Mouse (Mus musculus) cortical plate, adult 2 months (tissue): ENCODE results near the gene Prrt4. TPM values are rescaled to one million over a fixed set of nuclear protein-coding genes. Genes with fewer than 3 reads are reported as not detected.

Experiments
- H3K27ac ChIP-seq: fragments of 200-500 bp; 2 replicates; pipeline ENCODE4 v1.5.1; 2012; ENCODE audit warnings: low read length, control low read depth, inconsistent platforms; ENCODE audit not compliant: insufficient read depth
- H3K4me1 ChIP-seq: fragments of 200-500 bp; 2 replicates; pipeline ENCODE4 v1.6.1; 2011; ENCODE audit warnings: low read length; ENCODE audit not compliant: control insufficient read depth, insufficient read depth
- H3K4me3 ChIP-seq: fragments of 200-500 bp; 2 replicates; pipeline ENCODE4 v1.5.1; 2011; ENCODE audit warnings: mild to moderate bottlenecking, low read length, control low read depth; ENCODE audit not compliant: insufficient read depth
- CTCF ChIP-seq: fragments of 200-500 bp; IDR thresholded peaks from 2 replicates; pipeline ENCODE4 v1.5.1; 2011; ENCODE audit warnings: mild to moderate bottlenecking, control low read depth, low read length; ENCODE audit not compliant: insufficient read depth; ENCODE audit errors: extremely low read depth
- POLR2A ChIP-seq: fragments of 200-500 bp; IDR thresholded peaks from 2 replicates; pipeline ENCODE4 v1.6.1; 2011; ENCODE audit warnings: mild to moderate bottlenecking, low read length, control low read depth; ENCODE audit not compliant: insufficient read depth; ENCODE audit errors: extremely low read depth
- polyA plus RNA-seq: library from polyadenylated mRNA; depleted of rRNA; stranded (reverse); fragments of >200 nt; gene quantifications from 2 replicates; pipeline ENCODE4 v1.2.3, GENCODE M21; 2012

Prrt4 gene
- polyA plus RNA-seq, 1 experiment: 3.2 TPM

GRCm38 (mm10) chr6:29177901-29178879 is 1.2 kb downstream of the Prrt4 start:
- peak overlapping the region; percentile 32 for H3K4me3 ChIP-seq
- H3K4me1 ChIP-seq: no peaks in the 10 kb centered on the region
- H3K27ac ChIP-seq: no peak overlapping the region
- no peak for TF ChIP-seq POLR2A
- no peak for TF ChIP-seq CTCF

DNA sequence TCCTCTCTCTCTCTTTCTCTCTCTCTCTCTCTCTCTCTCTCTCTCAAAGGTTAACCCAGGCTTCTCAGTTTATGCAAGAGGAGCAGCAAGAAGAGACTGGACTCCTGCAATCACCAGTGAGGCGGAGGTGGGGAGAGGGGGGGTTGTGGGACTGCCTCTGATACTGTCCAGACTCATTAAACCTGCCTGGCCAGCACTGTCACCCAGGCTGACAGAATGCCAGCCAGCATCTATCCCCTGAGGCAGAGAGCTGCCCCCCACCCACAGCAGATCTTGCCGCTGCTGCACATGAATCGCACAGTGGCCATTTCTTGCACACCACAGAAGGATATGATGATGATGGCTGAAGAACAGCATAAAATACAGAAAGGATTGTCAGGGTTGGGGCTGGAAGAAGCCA is 4.3 kb downstream of the Prrt4 start:
- H3K27ac ChIP-seq: no peak overlapping the region
- TF ChIP-seq POLR2A: no peak
- H3K4me3 ChIP-seq: no peak overlapping the region
- H3K4me1 ChIP-seq: no peaks in the 10 kb centered on the region

GRCm38 (mm10) chr6:29174368-29174767 is 5.0 kb downstream of the Prrt4 start:
- Histone ChIP-seq H3K4me1 (no peaks in the 10 kb centered on the region), H3K4me3 (no peak overlapping the region), H3K27ac (no peak overlapping the region)
- TF ChIP-seq CTCF (no peak), POLR2A (no peak)

GRCm38 (mm10) chr6:29170952-29171388 is 8.4 kb downstream of the Prrt4 start:
- TF ChIP-seq CTCF: peak; percentile 49; the same call in 1 of the 2 replicates
- TF ChIP-seq POLR2A: no peak
- H3K27ac ChIP-seq: no peak overlapping the region
- no peaks in the 10 kb centered on the region; the same call in 1 of the 2 replicates for H3K4me1 ChIP-seq
- peak overlapping the region; percentile 33 for H3K4me3 ChIP-seq

GRCm38 (mm10) chr6:29170063-29170921 is 9.1 kb downstream of the Prrt4 start:
- Histone ChIP-seq H3K4me1 (no peaks in the 10 kb centered on the region; the same call in 1 of the 2 replicates), H3K4me3 (peak overlapping the region; percentile 33), H3K27ac (no peak overlapping the region)
- no peak for TF ChIP-seq CTCF
- TF ChIP-seq POLR2A: no peak

- TF ChIP-seq POLR2A (no peak), CTCF (no peak)
- peak overlapping the region; percentile 33; the same call in 1 of the 2 replicates for H3K4me3 ChIP-seq
- no peaks in the 10 kb centered on the region; the same call in 1 of the 2 replicates for H3K4me1 ChIP-seq
- no peak overlapping the region for H3K27ac ChIP-seq
Measured at GRCm38 (mm10) chr6:29169675-29170062, 9.7 kb downstream of the Prrt4 start.

DNA sequence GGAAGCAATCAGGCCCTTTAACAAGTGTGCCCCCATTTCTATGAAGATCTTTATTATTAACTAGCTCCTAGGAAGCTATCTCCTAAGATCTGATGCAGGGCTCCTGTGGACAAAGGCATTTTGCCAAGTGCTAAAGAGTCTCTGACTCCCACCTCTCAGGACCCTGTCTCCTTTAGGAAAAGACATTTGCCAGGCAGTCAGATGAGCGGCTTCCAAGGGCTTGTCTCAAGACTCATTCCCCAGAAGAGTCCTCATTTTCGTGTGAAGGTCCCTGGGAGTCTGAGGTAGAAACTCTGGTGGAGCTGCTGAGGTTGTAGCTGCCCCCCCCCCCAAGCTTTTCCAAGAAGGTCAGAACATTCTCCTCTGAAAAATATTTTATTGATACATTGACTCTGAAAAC is 10.5 kb downstream of the Prrt4 start:
- Histone ChIP-seq H3K4me3 (no peak overlapping the region), H3K4me1 (no peaks in the 10 kb centered on the region; the same call in 1 of the 2 replicates), H3K27ac (no peak overlapping the region)
- TF ChIP-seq CTCF (no peak), POLR2A (no peak)

DNA sequence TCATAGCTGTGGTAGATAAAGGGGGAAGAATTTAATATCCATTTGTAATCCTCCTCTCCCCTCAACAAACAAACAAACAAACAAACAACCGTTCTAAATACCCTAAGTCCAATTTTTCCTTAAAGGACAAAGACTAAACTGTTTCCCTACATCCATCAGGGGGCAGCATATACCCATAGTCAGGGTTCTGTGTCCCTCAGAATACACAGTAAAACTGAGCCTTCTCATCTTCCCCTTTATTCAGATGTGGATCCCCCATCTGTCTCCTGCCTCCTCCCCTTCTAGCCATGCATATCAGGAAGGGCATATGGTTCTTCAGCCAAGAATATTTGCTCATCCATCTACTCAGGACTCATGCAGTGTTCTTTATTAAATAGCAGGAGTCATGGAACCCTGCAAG is 13.2 kb downstream of the Prrt4 start:
- TF ChIP-seq CTCF: peak; percentile 53; the same call in 1 of the 2 replicates
- TF ChIP-seq POLR2A: no peak
- Histone ChIP-seq H3K4me1 (no peaks in the 10 kb centered on the region; the same call in 1 of the 2 replicates), H3K27ac (no peak overlapping the region), H3K4me3 (no peak overlapping the region)
